In the genomic region with DNA sequence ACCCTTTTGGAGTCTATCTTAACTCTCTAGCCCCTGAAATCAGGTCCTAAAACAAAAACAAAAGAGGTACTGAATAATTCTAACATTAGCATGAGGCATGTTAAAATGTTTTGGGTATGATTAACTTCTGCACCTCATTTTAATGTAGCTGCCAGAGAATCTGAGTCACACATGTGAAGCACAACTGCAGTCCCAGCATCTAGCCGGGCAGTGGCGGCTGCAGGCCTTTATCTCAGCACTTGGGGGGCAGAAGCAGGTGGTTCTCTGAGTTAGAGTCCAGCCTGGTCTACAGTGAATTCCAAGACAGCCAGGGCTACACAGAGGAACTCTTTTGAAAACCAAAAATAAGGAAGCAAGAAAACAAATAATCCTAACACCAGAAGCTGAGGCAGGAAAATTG, we compare ENCODE assay signal across 21 mouse cellular contexts. TPM values are rescaled to one million over a fixed set of nuclear protein-coding genes. Genes with fewer than 3 reads are reported as not detected.
A peak's percentile ranks its signal among the peaks of the same experiment; 100 is the strongest.
DNase-seq lines count a peak whose midpoint lies in the region; TF ChIP-seq lines count a peak whose summit lies in the region.
"Had no signal": no experiment of that assay in that cellular context is flagged by ENCODE, and none has a peak within 500 bp of the region (broad histone marks: within the 10 kb centered on the region; RNA-seq: fewer than 3 reads in every experiment).

No protein-coding gene starts in this region.

- DNase-seq in 3134 (ENCODE audit: extremely low read depth, insufficient read length, low spot score) (peak; percentile 19), 3T3-L1 (ENCODE audit: low read depth, low spot score) (peak; percentile 74), NIH3T3 (ENCODE audit: low read depth) (peak; percentile 70)
- no peak for DNase-seq in cerebellum, adult 18-20 months
- no peak for DNase-seq in layer of hippocampus, postnatal 25 days (ENCODE audit: extremely low spot score in 1 of 2, low spot score in 1 of 2)
- DNase-seq: adrenal gland, postnatal 25 days; cerebellum, adult 11 months; cerebellum, adult 9-10 months; cerebellum, postnatal 25 days; forebrain, postnatal 0 days; gastrocnemius, postnatal 36 days; heart, adult 2 months; heart, postnatal 14 days; kidney, adult 11 months had no signal

- H3ac ChIP-seq in myocyte (ENCODE audit: control insufficient read depth, insufficient read length) = no peak overlapping the region

- H3K79me2 ChIP-seq in myocyte (ENCODE audit: control insufficient read depth, insufficient read depth) = peaks cover 100% of the 10 kb centered on the region

- H3K27me3 ChIP-seq in myocyte (ENCODE audit: control insufficient read depth, insufficient read depth, insufficient read length) = no peaks in the 10 kb centered on the region
- H3K27me3 ChIP-seq: CH12.LX; embryonic facial prominence, embryonic 12.5 days; forebrain, embryonic 12.5 days; heart, embryonic 15.5 days; hindbrain, embryonic 13.5 days had no signal

- H3K4me2 ChIP-seq in myocyte (ENCODE audit: low read depth) = peak overlapping the region; percentile 22
- H3K4me2 ChIP-seq: embryonic facial prominence, embryonic 12.5 days; forebrain, embryonic 12.5 days; heart, embryonic 11.5 days; heart, embryonic 15.5 days; hindbrain, embryonic 13.5 days had no signal

- peaks cover 2% of the 10 kb centered on the region for H3K36me3 ChIP-seq in myocyte (ENCODE audit: control insufficient read depth, insufficient read depth)

- TF ChIP-seq POLR2A in myocyte (IDR thresholded peaks at IDR 0.05; ENCODE audit: insufficient read length, low read depth) = no peak

- no peak overlapping the region for H3K4me3 ChIP-seq in myocyte
- H3K4me3 ChIP-seq: embryonic facial prominence, embryonic 12.5 days; forebrain, embryonic 12.5 days; heart, adult 2 months; heart, embryonic 15.5 days; hindbrain, embryonic 13.5 days had no signal

TF ChIP-seq in myocyte, 11 proteins besides CTCF, POLR2A, EP300 and RAD21:
- TF ChIP-seq USF1 (IDR thresholded peaks at IDR 0.05; ENCODE audit: low read depth) (no peak), REST (IDR thresholded peaks at IDR 0.05; ENCODE audit: insufficient read depth, insufficient read length) (no peak), SRF (IDR thresholded peaks at IDR 0.05; ENCODE audit: control insufficient read depth, insufficient read length, low read depth) (no peak), MYOG (IDR thresholded peaks at IDR 0.05; ENCODE audit: control insufficient read depth in 1 of 3, insufficient read depth in 1 of 3, insufficient read length in 2 of 3, low read depth in 2 of 3) (peak in 2 of 3 experiments; percentile 50 to 75), POLR2AphosphoS2 (IDR thresholded peaks at IDR 0.05; ENCODE audit: insufficient read length, low read depth) (no peak), MYOD1 (IDR thresholded peaks at IDR 0.05; ENCODE audit: control insufficient read depth in 1 of 3, insufficient read length in 2 of 3, low read depth in 2 of 3) (peak in 2 of 3 experiments; percentile 54 to 62)

RNA-seq across cellular contexts. Expression of gene Kcmf1, which starts 11.1 kb away (rescaled TPM):
- polyA plus RNA-seq in myocyte (2012; fragmentation: generic; extraction: Trizol) = 110 TPM
- 10 to 100 TPM; 60.1 to 65.6 TPM for total RNA-seq in layer of hippocampus, postnatal 25 days (2021)

Comparison
In these comparisons a context has a peak if more than half of its experiments do, and no peak if none do; other contexts are left out.
1. DNase-seq: peak in 3134 (single experiment), 3T3-L1 (single experiment) and NIH3T3 (single experiment); none in cerebellum, adult 18-20 months (0 of 2) and layer of hippocampus, postnatal 25 days (0 of 2).